Mouse (Mus musculus) liver, adult (tissue): ENCODE results near the gene Rita1.

ENCODE experiments used
- GATA4 ChIP-seq: IDR thresholded peaks from 2 replicates; pipeline ENCODE4 v1.6.1; 2014; ENCODE audit warnings: mild to moderate bottlenecking, low read length; ENCODE audit not compliant: insufficient replicate concordance

The Rita1 gene

DNA sequence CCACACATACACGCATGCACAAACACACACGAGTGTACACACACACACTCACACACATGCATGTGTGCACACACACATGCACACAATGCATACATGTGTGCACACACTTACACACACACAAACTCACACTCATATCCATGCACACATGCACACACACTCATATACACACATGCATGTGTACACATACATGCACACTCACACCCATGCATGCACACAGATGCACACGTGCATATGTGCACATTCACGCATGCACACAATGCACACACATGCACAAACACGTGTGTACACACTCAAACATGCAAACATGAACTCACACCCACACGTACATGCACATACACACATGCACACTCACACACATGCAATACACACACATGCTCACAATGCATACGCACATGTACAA lies 27.7 kb upstream of the Rita1 start:
- no peak for TF ChIP-seq GATA4

DNA sequence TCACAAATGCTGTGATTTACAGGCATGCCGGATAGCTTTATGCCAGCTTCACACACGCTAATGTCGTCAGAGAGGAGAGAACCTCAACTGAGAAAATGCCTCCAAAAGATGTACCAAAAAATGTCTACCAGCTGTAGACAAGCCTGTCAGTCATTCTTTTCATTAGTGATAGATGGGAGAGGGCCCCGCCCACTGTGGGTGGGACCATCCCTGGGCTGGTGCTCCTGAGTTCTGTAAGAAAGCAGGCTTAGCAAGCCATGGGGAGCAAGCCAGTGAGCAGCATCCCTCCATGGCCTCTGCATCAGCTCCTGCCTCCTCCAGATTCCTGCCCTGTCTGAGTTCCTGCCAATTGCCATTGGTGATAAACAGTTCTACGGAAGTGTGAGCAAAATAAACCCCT lies 23.2 kb upstream of the Rita1 start:
- TF ChIP-seq GATA4, result no peak

DNA sequence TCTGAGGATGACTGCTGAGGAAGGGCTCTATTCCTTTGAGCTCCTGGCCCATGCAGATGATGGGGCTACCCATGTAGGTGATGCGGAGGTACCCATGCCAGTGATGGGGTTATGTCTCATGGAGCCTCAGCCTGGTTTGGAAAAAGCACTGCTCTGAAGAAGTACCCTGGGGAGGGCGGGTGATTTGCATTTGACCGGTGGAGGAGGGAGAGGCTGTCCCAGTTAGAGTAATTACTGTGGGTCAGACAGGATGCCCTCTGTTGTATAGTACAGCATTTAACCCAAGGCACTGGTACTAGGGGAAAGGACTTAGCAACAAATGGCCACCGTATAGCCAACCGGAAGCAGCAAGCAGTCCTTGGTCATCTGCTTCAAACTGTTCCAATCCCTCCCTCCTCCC lies 22.5 kb upstream of the Rita1 start:
- TF ChIP-seq GATA4, result no peak

DNA sequence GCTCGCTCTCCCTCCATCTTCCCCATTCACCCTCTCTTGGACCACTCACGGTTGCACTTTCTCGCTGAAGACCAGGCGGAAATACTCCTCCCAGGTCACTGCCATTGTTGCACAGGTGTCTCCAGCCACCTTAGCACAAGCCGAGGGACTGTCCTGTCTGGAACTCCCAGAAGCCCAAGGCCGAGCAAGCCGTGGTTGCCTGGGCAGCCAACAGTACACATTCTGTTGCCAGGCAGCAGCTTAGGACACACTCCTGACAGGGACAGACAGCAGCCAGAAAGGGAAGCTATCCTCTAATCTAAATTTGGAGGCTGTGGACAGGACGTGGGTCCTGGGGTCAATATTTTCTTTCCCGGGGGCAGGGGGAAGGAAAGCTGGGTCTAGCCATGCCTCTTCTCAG lies 21.7 kb upstream of the Rita1 start, which contains the start of gene Cfap73:
Cfap73 (minus strand) TSS at position 105 of the 400 bp plus-strand sequence.
- no peak for TF ChIP-seq GATA4

DNA sequence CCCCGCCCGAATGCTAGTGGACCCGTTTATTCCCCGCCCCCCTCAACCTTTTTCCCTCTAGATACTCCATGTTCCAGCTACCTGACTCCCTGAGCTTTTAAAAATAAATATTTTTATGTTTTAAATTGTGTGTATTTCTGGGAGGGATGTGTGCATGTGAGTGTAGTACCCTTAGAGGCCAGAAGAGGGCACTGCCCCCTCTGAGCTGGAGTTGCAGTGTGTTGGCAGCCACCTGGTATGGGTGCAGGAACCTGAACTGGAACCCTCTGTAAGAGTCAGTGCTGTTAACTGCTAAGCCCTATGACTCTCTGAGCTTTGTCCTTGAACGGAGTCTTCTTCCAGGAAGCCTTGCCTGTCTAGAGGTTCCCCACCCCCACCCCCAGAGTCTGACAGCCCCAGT lies 19.5 kb upstream of the Rita1 start:
- no peak for TF ChIP-seq GATA4

DNA sequence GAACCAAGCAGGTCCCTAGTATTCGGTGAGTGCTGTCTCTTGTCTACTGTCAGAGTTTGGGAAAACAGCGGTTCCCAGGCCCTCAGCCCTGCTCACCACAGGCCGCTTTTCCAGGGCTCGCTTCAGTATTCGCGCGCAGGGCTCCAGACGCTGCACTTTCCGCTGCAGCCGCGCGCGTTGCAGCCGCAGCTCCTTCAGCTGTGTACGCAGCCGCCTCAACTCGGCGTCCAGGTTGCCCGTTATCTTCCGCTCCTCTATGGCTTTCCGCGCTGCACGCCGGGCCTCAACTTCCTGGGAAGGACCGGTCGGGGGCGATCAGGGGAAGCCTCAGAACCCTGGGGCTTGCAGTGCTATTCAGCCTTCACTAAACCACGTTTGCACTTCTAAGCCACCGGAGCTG lies 18.7 kb upstream of the Rita1 start:
- no peak for TF ChIP-seq GATA4

DNA sequence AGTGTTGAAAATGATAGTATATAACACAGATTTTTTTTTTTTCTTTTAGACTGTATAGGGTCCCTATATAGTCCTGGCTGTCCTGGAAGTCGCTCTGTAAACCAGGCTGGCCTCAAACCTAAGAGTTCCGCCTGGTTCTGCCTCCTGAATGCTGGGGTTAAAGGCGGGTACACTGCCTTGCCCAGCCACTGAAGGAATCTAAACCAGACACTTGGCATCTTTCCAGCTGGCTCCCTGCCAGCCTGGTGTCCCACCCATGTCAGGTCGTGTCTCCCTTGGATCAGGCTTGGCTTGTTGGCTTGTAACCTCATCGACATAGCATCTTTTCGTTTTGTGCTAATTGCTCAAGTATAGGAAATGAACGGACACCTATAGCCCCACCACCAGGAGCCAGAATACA lies 16.2 kb upstream of the Rita1 start:
- no peak for TF ChIP-seq GATA4

DNA sequence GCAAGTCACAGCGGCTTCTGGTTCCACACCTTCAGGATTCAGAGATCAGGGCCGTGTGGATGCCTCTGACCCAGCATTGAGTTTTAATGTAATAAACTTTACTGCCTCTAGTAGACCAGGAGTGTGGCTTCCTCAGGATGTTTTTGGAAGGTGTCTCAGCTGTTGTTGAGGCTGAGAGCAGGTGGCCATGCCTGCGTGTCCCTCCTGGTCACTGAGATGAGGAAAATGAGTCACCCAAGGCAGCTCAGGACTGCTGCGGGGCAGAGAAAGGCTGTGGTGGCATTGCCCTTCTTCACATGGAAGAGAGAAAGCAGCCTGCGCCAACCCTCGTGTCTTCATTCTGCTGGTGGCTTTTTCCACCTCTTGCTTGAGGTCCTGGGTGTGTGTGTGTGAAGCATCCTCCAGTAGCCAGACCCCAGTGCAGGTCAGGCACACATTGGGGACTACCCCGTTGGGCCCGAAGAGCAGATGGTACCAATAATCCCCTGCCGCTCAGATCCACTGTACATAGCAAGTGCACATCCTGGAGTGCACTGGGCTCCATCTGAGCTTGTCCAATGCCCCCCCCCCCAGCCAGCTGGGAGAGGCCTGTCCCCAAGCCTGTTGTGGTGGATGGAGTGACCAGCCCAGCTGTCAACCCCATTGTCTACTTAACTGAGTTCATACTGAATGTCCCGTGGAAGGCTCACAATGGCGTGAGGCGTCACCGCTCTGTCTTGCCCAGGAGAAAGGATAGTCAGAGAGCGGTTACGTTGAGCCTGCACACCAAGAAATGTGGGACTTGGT lies 15.3 kb upstream of the Rita1 start:
- TF ChIP-seq GATA4, result no peak

DNA sequence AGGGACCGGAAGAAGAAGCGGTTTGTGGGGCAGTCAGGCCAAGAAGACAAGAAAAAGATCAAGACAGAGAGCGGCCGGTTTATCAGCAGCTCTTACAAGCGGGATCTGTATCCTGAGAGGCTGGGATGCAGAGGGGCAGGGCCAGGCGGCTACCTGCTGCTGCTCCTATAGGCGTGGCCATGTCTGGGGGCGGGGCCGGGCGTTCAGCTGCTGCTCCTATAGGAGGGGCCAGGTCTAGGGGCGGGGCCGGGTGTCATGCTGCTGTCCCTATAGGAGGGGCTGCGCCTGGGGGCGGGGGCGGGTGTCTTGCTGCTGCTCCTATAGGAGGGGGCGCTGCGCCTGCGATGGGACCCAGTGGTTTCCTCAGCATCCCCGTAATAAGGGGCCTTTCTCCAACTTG lies 14.0 kb upstream of the Rita1 start:
- no peak for TF ChIP-seq GATA4

DNA sequence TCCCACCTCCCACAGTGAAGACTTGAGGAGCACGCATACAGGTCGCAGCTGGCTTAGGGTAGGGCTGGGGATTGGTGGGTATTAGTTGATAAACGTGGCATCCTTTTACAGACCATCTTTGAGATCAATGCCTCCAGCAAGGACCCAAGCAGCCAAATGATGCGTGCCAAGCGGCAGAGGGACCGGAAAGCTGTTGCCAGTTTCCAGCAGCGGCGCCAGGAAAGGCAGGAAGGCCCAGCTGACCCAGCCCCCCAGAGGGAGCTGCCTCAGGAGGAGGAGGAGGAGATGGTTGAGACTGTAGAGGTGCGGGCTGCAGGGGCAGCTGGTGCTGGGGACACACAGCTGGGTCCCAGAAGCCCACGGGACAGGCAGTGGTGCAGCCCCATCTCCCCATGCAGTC lies 12.0 kb upstream of the Rita1 start:
- no peak for TF ChIP-seq GATA4

DNA sequence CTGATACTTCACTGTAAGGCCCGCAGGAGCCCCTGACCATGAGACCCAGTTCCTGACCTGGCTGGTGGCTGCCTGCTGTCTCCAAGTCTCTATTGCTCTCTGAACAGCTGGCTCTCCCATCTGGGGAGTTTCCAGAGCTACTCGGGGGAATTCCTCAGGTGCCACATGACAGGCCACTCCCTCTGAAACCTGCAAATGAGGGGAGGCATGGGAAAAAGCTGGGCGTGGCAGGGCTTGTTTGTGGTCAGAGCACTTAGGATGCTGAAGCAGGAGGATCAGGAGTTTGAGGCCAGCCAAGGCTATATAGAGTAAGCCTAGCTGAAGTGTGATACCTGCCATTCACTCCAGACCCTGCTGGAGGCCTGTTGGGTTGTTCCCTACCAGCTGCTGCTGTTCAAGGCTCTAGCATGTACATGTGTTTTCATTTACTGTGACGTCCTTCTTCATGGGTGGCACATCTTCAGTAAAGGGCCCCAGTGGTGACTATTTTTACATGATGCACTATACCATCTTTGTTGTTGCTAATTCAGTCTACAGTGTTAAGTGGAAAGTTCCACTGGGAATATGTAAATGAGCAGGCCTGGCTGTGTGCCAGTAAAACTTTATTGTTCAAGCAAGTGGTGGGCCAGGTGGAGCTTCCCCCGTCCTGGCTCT lies 9.9 kb upstream of the Rita1 start:
- TF ChIP-seq GATA4, result no peak

DNA sequence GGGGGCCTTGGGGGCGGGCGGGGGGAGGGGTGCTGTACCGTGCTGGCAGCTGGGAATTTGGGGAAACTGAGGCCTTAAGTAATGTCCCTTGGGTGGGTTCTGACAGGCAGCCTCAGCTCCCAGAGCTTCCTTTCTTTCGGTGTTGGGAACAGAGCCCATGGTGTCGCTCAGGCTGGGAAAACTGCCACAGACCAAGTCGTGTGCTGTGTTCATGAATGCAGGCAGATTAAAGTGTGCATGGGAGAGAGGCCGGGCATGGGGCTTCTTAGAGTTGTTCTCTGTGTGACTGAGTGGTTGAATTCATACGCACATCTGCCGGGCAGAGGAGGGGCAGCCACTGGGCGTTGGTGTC lies 9.4 kb upstream of the Rita1 start:
- TF ChIP-seq GATA4, result no peak

DNA sequence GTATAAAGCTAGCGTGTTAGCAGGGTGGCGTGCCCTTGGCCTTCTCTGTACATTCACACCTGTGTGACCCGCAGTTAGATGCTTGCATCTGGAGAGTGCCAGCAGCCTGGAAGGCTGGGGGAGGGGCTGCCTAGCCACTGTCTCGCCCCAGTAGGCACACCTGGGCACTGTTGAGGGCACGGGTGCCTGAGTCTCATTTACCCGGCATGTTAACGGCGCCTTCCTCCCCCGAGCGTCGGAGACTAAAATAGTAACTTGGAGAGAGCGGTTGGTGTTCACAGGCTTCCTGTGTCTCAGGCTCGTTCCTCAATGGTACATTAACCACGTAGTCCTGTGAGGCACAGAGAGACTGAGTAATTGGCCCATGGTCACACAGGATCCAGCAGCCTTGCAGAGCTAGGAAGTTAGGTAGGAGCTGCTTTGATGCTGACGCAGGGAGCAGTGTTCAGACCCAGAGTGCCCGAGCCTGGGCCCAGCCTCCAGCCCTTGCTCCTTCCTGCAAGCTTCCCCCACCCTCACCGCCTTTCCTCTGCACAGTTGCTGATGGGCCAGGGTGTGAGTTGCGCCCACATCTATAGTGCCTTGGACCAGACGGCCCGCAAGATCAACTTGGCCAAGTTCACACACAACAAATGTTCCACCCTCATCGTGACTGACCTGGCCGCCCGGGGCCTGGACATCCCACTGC lies 8.8 kb upstream of the Rita1 start:
- no peak for TF ChIP-seq GATA4

DNA sequence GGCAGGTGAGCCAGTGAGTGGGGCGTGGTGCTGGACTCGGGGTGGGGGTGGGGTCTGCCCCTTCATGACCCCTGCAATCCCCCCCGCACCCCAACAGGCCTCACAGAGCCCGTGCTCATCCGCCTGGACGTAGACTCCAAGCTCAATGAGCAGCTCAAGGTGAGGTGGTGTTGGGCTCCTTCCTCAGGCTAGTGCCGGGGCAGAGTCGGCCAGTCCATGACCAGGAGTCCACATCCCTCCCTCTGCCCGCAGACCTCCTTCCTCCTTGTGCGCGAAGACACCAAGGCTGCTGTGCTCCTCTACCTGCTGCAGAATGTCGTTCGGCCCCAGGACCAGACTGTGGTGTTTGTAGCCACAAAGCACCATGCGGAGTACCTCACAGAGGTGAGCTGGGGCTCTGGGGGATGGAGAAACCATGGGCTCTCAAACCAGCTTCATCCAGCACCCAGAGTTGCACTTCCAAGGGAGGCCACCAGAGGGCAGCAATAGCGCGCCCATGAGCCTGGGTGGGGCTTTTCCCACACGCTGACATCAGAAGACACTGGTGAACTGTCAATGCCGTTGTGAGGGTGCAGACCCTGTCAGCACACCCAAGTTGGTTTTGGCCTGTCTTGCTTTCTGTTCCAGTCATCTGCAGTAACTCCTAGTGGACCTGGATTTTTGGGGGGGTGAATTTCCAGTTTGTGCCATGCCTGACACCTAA lies 8.1 kb upstream of the Rita1 start:
- no peak for TF ChIP-seq GATA4

DNA sequence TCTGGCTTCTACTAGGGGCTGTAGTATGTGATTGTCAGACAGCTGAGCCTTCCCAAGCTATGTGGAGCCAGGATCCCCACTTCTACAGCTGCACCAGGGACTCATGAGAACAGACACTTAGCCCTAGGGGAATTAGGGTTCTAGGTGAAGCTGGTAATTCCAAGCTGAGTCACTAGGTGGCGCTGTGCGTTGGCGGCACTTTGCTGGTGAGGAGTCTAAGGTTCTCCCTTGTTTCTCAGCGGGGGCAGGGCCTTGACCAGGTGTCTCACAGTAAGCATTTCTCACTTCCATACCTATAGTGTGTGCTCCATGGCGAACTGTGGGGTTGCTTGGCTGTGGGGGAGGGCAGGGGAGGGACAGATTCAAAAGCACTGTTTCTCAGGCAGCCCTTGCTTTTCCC lies 6.8 kb upstream of the Rita1 start:
- TF ChIP-seq GATA4, result no peak

DNA sequence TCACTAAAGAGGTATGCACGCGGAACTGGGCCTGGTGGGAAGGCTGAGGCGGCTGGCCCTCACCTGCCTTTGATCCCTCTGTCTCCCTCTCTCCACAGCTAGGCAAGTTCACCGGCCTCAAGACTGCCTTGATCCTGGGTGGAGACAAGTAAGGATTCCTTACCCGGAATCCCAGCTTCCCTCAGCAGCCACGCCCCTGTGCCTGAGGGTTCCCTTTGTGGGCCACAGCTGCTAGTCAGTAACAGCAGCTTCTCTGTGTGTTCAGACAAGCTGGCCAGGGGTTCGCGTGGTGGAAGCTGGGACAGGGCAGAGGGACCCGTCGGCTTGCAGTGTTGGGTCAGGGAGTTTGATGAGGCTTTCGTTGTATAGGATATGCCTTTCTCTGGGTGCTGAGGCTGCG lies 6.4 kb upstream of the Rita1 start:
- no peak for TF ChIP-seq GATA4
